Mouse (Mus musculus): ENCODE results near the gene Cir1. TPM values are rescaled to one million over a fixed set of nuclear protein-coding genes. Genes with fewer than 3 reads are reported as not detected.

The Cir1 gene
- total and polyA plus RNA-seq, 3 experiments, result 3.8 to 14.3 (median 5.2) TPM

DNA sequence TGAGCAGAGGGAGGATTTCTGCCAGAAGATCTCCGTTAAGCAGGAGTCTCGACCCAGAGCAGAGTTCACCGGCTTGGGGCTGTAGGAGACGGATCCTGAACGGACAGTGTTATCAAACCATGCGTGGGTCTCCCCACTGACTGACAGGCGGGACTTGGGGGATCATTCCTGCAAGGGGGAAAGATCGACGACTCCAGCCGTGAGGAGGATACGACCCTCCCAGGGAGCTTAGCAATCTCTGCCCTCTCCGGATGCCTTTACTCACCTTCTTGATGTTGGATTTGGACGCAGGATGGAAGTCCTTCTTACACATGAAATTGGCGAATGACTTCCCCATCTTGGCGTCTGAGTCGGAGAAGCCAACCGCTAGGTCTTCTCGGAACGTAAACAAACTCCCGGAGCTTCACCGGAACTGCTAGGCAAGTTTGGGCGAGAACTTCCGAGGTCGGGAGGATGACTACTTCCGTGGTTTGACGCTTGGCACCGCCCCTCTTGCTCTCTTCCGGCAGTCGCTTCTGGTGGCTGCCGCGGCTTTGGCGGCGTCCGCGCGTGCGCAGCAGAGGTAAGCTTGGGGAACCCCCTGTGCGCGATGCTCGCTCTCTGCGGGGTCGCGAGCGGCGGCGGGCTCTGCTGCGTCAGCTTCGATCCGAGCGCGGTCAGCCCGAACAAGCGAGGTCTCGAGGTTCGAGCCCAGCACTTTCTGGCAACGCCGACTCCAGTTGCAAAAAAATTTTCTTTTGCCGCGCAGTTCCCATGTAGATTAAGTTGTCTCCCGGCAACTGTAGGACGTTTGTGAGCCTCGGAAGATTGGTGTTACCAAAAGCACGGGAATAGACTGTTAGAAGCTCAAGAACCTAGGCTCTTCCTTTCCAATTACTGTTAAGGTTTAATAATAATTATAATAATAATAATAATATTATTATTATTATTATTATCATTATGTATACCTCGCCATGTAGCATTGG lies at the start of gene Cir1, which contains the start of gene Scrn3 (continued):
- TF ChIP-seq NELFE (IDR thresholded peaks at IDR 0.05; ENCODE audit: low read depth, low read length), result peak; percentile 79

DNA sequence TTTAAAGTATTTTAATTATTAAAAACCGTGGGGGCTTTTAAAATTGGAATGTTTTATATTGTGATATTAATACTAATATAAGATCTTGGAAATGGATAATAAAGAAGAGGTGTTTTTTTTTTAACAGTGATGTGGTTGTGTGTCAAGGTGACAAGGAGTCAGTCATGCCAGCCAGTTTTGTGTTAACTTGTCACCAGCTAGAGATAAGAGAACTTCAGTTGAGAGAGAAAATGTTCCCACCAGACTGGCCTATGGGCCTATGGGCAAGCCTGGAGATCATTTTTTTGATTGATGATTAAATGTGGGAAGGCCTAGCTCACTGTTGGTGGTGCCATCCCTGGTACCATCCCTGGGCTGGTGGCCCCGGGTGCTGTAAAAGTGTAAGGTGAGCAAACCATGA lies 48.0 kb upstream of the Cir1 start:
- Histone ChIP-seq H3K79me2 (replicated peaks; ENCODE audit: control insufficient read depth, extremely low read depth, insufficient read depth, poor library complexity, severe bottlenecking) (no peaks in the 10 kb centered on the region), H3K9ac (ENCODE audit: insufficient read depth, low read depth) (no peak overlapping the region), H3K4me3 (replicated peaks in 1 of 3; ENCODE audit: low read depth in 2 of 3, low read length in 2 of 3, poor library complexity in 1 of 3) (no peak overlapping the region), H3K36me3 (replicated peaks in 1 of 2; ENCODE audit: control insufficient read depth in 1 of 2, insufficient read depth in 1 of 2, low read length in 1 of 2) (peaks cover 0 to 10% of the 10 kb centered on the region in 2 experiments), H3K27ac (ENCODE audit: insufficient read depth, low read depth) (no peak overlapping the region), H3K4me2 (ENCODE audit: insufficient read depth, low read depth, poor library complexity, severe bottlenecking) (no peak overlapping the region), H3K27me3 (replicated peaks) (no peaks in the 10 kb centered on the region), H3K9me3 (replicated peaks; ENCODE audit: low read length) (no peaks in the 10 kb centered on the region), H3K4me1 (ENCODE audit: control insufficient read depth in 1 of 2, insufficient read depth in 2 of 2) (no peaks in the 10 kb centered on the region)
- in situ Hi-C loops (cut with MboI; ENCODE audit: low pct_ligation_motif_present, low pct_unique_long_range_greater_than_20kb, low sequenced_read_pairs), result no loop called here
- DNase-seq (ENCODE audit: extremely low read depth), result no peak
- dilution Hi-C loops (cut with MboI; ENCODE audit: extremely low pct_ligation_motif_present, extremely low pct_unique_long_range_greater_than_20kb, low sequenced_read_pairs), result no loop called here
- TF ChIP-seq CHD2 (IDR thresholded peaks at IDR 0.05; ENCODE audit: low read length) (no peak), TBP (conservative IDR thresholded peaks at IDR 0.05; ENCODE audit: low read depth, low read length) (no peak), ZC3H11A (IDR thresholded peaks at IDR 0.05; ENCODE audit: low read depth, low read length) (no peak), CHD1 (IDR thresholded peaks at IDR 0.05; ENCODE audit: low read depth, low read length) (no peak), BHLHE40 (IDR thresholded peaks at IDR 0.05; ENCODE audit: low read depth, low read length) (no peak), MAX (IDR thresholded peaks at IDR 0.05; ENCODE audit: low read length) (no peak), TCF12 (IDR thresholded peaks at IDR 0.05; ENCODE audit: low read depth, low read length) (no peak), E2F4 (IDR thresholded peaks at IDR 0.05; ENCODE audit: insufficient replicate concordance, low read depth, low read length) (no peak), EP300 (IDR thresholded peaks at IDR 0.05; ENCODE audit: low read length) (no peak)

DNA sequence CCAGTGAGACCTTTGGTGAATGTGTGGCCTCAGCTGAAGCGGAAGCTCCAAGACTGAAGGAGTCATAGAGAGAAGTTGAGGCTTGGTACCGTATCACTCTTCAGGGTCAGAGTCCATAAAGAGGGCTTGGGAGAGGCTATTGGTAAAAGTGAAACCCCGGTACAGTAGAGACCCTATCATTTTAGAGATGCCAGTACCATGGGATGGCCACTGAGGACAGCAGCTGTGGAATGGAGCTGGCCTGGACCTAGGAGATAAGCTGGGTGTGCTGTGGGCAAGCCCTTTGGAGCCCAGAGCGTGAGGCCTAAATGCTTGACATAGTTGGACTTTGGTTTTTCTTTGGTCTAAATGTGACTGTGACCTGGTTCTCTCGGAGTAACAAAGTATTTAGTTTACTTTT lies 47.4 kb upstream of the Cir1 start:
- H3K4me3 ChIP-seq (replicated peaks in 1 of 3; ENCODE audit: low read depth in 2 of 3, low read length in 2 of 3, poor library complexity in 1 of 3), result no peak overlapping the region
- no peak overlapping the region for H3K4me2 ChIP-seq (ENCODE audit: insufficient read depth, low read depth, poor library complexity, severe bottlenecking)
- no peaks in the 10 kb centered on the region for H3K27me3 ChIP-seq (replicated peaks)
- no peak for DNase-seq (ENCODE audit: extremely low read depth)
- no peaks in the 10 kb centered on the region for H3K4me1 ChIP-seq (ENCODE audit: control insufficient read depth in 1 of 2, insufficient read depth in 2 of 2)
- in situ Hi-C loops (cut with MboI; ENCODE audit: low pct_ligation_motif_present, low pct_unique_long_range_greater_than_20kb, low sequenced_read_pairs), result no loop called here
- H3K79me2 ChIP-seq (replicated peaks; ENCODE audit: control insufficient read depth, extremely low read depth, insufficient read depth, poor library complexity, severe bottlenecking), result no peaks in the 10 kb centered on the region
- no peak overlapping the region for H3K27ac ChIP-seq (ENCODE audit: insufficient read depth, low read depth)
- H3K36me3 ChIP-seq (replicated peaks in 1 of 2; ENCODE audit: control insufficient read depth in 1 of 2, insufficient read depth in 1 of 2, low read length in 1 of 2), result peaks cover 0 to 10% of the 10 kb centered on the region in 2 experiments
- H3K9me3 ChIP-seq (replicated peaks; ENCODE audit: low read length), result no peaks in the 10 kb centered on the region
- TF ChIP-seq JUND (conservative IDR thresholded peaks at IDR 0.05; ENCODE audit: low read depth, low read length) (no peak), JUN (IDR thresholded peaks at IDR 0.05; ENCODE audit: insufficient read depth, low read depth, low read length) (no peak), ELF1 (IDR thresholded peaks at IDR 0.05; ENCODE audit: low read depth, low read length) (no peak), RAD21 (IDR thresholded peaks at IDR 0.05; ENCODE audit: low read depth, low read length) (no peak)
- dilution Hi-C loops (cut with MboI; ENCODE audit: extremely low pct_ligation_motif_present, extremely low pct_unique_long_range_greater_than_20kb, low sequenced_read_pairs), result no loop called here
- H3K9ac ChIP-seq (ENCODE audit: insufficient read depth, low read depth), result no peak overlapping the region

Data from CH12.LX (cell line).